Mouse (Mus musculus) brain, embryonic 18.5 days (tissue): ENCODE data around the gene Selenbp2.
"Not testable (repeated sequence)": the region's sequence is repeated elsewhere in the genome, so short reads cannot be mapped to it uniquely, and the experiment has no call there.

Source experiments
- DNase-seq: peaks from one replicate; pipeline ENCODE4 v3.0.0-alpha.2; 2012; ENCODE audit warnings: low read depth, low spot score

Gene Selenbp2

DNA sequence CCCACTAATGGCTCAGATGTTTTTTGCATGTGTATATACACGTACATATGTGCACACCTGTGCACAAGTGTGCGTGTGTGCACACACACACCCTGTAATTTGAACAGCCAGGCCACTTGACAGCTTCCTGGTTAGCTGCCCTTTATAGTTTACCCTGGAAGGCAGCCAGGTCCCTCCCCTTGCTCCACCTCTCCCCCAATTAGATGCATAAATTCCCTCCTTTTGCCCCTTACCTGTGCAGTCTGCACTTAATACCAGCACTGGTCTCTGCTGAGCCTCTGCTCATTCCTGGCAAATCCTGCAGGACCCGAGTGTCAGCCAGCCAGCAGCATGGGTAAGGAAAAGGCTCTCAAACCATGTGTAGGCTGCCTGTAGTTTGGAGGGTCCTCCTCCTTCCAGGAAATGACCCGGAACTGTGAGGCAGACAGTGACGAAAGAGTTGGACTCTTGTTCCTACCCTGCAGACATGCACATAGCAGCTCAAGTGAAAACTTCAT is at the start of gene Selenbp2:
Gene Selenbp2, plus strand, starts transcription at position 228 of the 497 bp plus-strand sequence.
- DNase-seq = no peak

DNA sequence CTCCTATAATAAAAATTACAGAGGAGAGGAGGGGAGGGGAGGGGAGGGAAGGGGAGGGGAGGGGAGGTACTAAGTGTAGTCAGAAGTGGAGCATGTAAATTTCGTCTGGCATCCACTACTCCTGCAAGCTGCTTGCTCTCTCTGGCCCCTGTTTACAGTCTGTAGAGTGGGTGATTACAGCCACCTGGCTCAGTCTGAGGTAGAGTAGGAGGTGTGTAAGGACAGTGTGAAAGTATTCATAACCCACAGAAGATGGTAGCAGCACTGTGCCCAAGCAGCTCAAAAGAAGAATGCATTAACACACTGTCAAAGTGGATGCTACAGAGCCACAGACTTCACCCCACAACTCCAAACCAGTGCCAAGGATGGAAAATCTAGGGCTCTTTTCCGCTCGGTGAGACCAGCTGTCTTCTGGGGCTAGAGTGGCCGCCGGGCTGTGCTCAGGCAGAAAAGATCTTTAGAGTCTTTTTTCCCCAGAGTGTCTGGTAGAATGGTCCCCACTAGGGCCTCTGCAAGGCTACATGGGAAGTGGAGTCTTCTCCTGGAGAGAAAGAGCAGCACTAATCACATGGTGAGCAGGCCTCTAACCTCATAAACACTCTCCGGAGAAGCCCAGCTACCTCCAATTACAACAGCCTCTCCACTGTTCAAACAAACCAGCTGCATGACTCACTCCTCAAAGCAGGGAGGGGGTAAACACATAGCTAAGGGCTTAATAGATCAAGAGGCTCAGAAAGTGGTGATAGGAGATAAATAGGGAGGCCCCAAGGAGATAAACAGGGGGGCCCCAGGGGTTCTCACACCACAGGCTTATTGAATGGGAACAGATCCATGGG is 44.4 kb upstream of the Selenbp2 start:
- DNase-seq = no peak

DNA sequence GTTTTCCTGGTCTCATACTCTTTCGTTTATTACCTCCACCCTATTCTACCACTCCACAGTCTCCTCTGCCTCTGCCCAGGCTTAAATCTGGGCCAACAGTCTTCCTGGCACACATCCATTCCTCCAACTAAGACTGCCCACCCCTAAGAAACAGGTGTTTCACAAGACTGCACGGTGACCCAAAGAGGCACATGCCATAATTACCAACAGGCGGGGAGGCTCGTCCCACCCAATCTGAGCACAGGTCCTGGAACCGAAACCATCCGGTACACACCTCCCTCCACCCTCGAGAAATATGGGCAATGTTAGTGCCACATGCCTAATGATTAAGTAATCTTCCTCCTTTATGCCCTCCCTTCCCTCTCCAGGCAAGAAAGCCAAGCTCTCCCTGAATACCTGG is 42.9 kb upstream of the Selenbp2 start:
- no peak for DNase-seq

DNA sequence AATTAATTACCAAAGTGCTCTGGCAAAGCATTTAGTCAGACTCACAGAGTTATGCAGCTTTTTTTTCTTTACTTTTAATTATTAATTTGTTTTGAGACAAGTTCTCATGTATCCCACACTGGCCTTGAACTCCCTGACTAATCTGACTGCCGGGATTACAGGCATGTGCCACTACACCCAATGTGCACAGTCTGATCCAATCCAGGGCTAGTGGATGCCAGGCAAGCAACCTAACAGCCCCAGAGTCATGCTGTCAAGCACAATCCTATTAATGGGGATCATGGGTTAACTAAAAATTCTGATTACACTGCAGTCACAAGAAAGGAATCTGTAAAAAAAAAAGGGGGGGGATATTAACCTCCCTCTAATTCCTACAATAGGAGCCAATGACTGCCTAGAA is 39.4 kb upstream of the Selenbp2 start:
- DNase-seq = not testable (repeated sequence)

DNA sequence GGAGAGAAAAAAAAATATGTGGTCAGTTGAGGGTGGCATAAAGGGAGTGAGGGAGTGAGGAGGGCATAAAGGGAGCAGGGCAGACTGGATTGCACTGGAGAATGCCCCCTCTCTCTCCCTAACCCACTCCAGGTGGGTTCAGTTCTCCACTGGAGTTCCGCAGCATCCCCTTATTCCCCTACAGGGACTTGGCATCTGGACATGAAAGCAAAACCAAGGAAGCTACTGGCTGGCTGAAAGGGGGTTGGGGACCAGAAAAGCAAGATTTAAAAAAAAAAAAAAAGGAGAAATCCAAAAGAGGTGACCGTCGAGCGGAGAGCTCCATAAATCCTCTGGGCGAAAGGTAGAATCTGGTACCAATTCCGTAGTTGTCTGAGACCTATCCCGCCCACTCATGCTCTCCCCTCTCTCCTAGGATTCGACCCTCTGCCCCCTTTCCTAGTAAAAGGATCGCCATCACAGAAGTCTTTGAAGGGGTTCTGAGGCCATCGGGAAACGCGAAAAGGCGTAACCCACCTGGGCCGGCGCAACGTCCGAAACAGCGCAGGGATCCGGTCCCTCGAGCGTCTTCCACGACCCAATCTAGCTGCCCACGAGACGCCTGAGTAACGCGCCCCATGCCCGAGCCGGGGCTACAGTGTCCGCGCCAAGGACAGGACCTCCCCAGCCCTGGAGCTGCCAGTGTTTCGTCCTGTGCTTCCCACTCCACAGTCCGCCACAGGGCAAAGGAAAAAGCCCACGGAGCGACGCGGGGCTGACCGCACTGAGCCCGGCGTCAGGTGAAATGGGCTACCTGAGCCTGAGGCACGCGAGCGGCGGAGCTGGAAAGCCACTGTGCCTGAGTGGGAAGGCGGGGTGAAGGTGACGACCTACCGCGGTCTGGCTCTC is 35.3 kb upstream of the Selenbp2 start:
- not testable (repeated sequence) for DNase-seq

DNA sequence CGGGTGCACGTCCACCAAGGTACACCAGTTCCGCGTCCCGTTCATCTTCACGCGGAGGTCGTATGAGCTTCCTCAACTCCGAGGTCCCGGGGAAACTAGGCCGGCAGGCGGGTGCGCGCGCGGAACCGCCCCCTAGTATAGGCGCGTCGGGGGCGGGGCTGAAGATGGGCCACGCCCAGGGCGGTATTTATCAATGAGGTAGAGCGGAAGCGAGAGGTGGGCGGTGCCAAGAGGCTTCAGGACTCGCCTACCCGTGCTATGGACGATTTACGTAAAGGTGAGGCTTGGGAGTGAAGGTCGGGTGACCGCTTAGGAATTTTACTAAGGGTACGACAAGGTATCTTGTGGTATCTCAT is 34.6 kb upstream of the Selenbp2 start, which contains the start of gene Tuft1:
Gene Tuft1, minus strand, starts transcription at position 133 of the 356 bp plus-strand sequence.
- not testable (repeated sequence) for DNase-seq

DNA sequence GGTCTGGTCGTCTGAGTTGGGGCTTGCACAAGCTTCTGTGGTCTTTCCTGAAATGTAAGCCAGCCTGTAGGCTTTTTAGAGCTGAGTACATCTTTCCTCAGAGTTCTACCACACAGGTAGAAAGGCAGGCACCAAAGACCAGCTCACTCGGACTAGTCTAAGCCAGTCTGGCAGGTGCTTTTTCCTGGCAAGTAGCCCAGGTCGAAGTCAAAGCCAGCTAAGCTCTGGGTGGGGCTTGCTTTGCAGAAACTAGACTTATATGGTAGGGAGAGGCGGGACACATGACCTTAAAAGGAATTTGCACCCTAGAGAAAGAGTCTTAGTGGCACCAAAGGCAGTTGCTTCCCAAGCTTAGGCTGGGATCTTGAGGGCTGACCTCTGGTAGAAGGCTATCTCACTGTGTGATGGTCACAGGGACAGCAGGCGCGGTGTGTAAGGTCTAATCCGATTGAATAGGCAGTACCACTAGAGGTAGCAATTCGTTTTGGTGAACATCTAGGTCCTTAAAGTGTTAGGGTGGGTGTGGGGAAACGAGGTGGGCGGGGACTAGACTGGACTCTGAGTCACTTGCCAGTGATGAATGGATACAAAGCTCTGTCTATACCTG is 34.1 kb upstream of the Selenbp2 start:
- DNase-seq = not testable (repeated sequence)

DNA sequence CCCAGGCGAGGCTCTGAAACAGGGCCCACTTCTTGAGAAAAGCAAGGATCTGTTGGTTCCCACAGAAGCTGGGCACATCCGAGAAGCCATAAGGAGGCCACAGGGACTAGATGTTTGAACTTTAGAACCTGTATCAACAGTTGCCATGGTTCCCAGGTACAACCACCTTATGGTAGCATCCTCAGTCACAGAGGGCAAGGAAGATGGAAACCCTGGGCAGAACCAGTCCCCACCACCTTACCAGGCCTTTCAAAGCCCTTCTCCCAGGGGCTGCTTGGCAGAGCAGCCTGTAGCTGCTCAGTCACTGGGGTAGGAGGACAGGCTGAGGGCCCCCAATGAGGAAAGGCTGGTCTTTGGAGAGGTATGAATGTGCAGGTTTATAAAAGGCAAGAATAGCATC is 32.5 kb upstream of the Selenbp2 start:
- not testable (repeated sequence) for DNase-seq

DNA sequence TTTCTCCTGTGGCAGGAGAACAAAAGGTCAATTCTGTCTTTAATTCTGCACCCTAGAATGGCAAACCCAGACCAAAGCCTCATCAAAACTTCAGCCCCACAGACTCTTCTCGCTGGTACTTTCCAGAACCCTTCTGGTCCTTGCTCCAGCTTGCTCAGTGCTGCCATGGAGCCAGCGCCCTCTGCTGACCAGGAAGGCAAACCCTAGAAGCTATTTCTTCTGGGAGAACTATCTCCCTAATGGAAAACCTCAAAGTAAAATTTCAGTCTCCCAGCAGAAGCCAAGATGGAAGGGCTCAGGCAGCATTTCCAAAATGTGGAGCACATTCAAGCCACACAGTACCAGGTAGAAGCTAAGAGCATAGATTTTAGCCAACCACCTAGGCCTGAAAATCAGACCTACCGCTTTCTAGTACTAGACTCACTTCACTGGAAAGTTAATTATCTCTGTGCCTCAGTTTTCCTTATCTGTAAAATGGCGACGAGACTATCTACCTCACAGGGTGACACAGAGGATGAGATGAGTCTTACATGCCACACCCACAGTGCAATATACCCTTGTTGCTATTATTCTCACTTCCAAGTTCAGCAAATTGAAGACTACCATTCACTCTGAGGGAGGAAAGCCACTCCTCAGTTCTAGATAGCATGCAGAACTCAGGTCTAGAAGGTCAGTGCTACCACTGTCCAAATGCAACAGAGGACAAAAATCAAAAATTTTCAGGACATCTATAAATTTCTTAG is 28.1 kb upstream of the Selenbp2 start:
- DNase-seq = not testable (repeated sequence)

DNA sequence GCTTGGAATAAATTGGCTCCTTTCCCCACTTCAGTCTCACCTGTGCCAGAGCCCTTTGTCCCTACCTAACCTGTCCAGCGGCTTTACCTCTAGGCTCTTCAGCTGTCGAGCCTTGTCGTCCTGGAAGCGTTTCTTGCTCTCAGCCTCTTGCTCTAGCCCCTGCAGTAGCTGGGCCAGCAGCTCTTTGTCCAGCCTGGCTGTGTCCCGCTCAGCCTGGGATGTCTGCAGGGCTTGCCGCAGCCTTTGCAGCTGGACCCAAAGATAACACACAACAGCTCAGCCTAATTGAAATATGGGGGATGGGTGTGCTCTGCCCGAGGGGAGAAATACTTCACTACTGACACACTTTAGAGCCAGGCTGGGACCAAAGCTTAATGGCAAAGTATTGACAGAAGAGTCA is 27.5 kb upstream of the Selenbp2 start:
- not testable (repeated sequence) for DNase-seq

DNA sequence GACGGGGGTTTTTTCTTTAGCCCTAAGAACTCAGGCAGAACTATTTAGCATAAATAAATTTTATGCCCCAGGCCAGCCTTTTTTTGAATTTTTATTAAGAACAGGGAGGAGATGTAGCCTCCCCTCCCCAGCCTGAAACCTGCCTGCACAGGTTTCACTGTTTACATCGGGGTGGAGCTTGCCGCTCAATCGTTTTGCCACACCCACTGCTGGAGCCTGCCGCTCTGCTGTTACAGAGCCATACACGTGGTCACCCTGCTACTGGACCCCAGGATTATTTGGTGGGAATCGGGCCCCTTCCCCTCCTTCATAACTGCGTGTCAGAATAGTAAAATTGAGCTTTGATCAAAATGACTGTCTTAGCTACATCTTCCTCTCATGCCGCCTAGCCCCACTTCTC is 18.3 kb upstream of the Selenbp2 start:
- not testable (repeated sequence) for DNase-seq

DNA sequence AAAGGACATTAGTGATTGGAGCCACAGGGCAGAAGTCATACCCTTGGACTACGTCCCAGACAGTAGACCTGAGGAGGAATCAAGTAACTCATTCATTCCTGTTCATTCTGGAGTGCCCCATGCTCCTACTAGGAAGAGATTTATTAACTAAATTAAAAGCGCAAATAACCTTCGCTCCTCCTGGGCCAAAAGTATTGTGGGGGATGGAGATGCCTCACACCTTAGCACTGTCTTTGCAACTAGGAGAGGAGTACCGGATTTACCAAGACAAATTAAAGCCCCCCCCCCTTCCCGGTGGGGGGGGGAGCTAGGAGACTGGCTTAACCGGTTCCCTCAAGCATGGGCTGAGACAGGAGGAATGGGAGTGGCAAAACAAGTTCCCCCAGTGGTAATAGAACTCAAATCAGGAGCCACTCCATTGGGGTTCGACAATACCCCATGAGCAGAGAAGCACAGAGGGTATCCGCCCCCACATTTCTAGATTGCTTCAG is 14.0 kb upstream of the Selenbp2 start:
- no peak for DNase-seq

DNA sequence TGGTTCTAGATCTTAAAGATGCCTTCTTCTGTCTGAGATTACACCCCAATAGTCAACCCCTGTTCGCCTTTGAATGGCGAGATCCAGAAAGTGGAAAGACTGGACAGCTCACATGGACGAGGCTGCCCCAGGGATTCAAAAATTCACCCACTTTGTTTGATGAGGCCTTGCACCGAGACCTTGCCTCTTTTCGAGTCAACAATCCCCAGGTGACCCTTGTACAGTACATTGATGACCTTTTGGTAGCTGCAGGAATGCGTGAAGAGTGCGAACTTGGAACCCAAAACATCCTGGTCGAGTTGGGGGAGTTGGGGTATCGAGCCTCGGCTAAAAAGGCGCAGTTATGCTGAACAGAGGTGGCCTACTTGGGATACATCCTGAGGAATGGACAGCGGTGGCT is 13.3 kb upstream of the Selenbp2 start:
- DNase-seq = not testable (repeated sequence)

DNA sequence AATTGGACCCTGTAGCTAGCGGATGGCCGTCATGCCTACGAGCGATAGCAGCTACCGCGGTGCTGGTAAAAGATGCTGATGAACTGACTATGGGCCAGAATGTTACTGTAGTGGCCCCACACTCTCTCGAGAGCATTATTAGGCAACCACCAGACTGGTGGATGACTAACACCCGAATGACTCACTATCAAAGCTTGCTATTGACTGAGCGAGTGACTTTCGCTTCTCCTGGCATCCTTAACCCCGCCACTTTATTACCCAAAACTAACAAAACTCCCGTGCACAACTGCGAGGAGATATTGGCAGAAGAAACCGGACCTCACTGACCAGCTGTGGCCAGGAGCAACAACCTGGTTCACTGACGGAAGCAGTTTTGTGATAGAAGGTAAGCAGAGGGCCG is 12.6 kb upstream of the Selenbp2 start:
- DNase-seq = no peak

DNA sequence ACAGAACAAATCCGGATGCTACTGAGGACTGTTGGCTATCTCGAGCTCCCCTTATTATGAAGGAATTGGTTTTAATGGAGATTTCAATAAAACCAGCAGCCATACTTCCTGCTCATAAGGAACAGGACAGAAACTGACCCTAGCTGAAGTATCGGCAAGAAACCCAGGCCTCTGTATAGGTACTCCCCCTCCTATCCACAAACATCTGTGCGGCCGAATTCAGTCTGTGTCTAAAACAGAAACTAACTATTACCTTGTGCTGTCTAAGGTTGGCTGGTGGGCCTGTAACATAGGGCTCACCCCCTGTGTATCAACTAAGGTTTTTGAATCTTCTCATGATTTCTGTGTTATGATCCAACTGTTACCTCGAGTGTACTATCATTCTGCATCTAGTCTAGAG is 9.7 kb upstream of the Selenbp2 start:
- no peak for DNase-seq

DNA sequence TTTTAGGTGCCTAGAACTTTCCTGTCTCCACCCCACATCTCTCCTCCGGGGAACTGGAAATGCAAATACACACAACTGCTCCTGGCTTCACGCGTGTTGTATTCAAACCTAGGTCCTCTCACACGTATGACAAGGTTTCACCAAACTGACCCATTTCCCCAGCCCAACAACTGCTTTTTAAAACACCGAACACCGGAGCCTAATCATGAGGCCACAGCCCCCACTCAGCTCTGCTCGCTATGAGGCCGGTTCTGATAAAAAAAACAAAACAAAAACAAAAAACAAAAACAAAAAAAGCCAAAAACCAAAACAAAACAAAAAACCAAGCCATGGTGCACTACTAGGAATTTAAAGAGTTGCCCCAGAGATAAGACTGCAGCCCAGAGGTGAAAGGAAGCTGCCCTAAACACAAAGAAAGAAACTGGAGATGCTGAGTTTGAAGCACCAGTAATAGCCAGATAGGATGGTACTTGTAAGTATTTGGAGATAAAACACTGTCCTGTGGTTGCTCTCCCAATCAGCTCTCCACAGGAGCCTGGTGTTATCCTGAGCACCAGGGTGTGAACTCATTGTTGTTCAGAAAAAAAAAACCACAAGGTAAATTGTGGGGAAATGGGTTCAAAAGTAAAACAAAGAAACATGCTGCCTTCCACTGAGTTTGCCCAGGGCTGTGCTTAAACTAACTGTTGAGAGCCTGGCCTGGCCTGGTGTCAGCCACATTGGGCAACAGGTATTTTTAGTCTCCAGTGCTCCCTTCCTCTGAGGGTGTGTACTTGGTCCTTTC is 7.2 kb upstream of the Selenbp2 start:
- not testable (repeated sequence) for DNase-seq

DNA sequence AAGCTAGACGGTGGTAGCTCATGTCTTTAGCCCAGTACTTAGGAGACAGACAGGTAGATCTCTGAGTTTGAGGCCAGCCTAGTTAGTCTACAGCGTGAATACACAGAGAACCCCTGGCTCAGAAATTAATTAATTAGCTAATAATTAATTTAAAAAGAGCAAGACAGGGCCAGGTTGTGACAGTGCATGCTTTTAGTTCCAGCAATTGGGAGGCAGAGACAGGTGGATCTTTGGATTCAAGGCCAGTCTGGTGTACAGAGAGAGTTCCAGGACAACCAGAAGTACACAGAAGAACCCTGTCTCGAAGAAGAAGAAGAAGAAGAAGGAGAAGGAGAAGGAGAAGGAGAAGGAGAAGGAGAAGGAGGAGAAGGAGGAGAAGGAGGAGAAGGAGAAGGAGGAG is 4.7 kb upstream of the Selenbp2 start:
- not testable (repeated sequence) for DNase-seq

DNA sequence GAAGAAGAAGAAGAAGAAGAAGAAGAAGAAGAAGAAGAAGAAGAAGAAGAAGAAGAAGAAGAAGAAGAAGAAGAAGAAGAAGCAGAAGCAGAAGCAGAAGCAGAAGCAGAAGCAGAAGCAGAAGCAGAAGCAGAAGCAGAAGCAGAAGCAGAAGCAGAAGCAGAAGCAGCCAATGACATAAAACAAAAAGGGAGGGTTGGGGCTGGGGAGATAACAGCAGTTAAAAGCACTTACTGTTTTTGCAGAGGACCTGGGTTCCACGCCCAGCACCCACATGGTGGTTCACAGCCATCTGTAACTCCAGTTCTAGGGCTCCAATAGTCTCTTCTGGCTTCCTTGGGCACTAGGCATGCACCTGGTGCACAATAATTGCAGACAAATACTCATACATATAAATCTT is 4.2 kb upstream of the Selenbp2 start:
- not testable (repeated sequence) for DNase-seq

DNA sequence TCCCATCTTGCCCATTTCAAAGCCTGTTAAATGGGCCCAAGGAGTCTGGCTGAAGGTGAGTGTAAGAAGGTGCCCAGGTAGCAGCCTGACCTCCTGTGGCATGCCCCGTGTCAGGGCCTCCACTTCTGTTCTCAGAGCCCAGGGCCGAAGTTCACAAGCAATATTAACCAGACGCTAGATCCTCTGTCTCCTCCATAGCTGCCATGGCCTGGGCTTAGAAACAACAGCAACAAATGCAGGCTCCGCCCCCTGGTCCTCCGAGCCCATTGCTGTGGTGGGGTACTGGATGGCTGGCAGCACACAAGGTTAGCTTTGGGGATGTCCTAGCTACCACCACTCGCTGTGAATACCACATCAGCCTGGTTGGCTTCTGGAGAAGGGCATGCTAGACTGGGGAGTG is 3.2 kb upstream of the Selenbp2 start:
- not testable (repeated sequence) for DNase-seq

DNA sequence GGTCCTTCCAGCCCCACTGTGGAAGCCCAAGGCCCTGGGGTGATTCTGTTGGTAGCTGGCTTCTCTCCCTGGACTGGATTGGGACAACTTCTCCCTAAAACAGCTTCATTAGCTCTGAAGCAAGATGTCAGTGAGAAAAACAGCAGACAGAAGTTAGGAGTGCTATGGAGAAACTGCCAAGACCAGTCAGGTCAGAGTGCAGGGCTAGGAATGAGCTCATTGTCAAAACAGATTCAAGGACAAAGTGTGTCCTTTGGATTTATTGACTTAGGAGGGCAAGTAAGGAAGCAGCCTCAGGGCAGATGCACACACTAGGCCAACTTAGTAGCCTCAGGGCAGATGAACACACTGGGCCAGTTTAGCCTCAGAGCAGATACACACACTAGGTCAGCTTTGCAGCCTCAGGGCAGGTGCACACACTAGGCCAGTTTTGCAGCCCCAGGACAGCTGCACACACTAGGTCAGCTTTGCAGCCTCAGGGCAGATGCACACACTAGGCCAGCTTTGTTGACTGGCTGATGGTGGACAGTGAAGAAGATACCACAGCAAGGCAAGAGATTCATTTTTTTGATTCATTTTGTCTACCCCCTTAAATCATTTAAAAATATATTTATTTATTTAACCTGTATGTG is 2.6 kb upstream of the Selenbp2 start:
- DNase-seq = no peak
